Mouse (Mus musculus) adrenal gland, postnatal 10 days (tissue): ENCODE measurements around the gene Krt83. TPM values are rescaled to one million over a fixed set of nuclear protein-coding genes. Genes with fewer than 3 reads are reported as not detected.
A peak's percentile ranks its signal among the peaks of the same experiment; 100 is the strongest.
"Not testable (repeated sequence)": the region's sequence is repeated elsewhere in the genome, so short reads cannot be mapped to it uniquely, and the experiment has no call there.

Source experiments
- DNase-seq: peaks from one replicate; pipeline ENCODE4 v3.0.0; 2021; ENCODE audit warnings: mixed read lengths
- long read RNA-seq, 2 experiments: library from polyadenylated mRNA; stranded (forward); transcript quantifications; one replicate each; pipeline ENCODE4 v2.0.0; 2021
- total RNA-seq, 2 experiments: library from RNA; stranded (reverse); gene quantifications; 2 replicates each; pipeline ENCODE4 v1.2.3; 2021

Krt83 gene
- total RNA-seq: not detected
- long read RNA-seq, experiment 1: 0 reads
- long read RNA-seq, experiment 2: 0 reads

GRCm38 (mm10) chr15:101491431-101491830, at the start of gene Krt83:
Gene Krt83 (minus strand): TSS chr15:101491512.
- no peak for DNase-seq

- DNase-seq: no peak
Measured at GRCm38 (mm10) chr15:101538580-101538900, 47.2 kb upstream of the Krt83 start.

GRCm38 (mm10) chr15:101537864-101538579, 46.7 kb upstream of the Krt83 start:
- no peak for DNase-seq

DNA sequence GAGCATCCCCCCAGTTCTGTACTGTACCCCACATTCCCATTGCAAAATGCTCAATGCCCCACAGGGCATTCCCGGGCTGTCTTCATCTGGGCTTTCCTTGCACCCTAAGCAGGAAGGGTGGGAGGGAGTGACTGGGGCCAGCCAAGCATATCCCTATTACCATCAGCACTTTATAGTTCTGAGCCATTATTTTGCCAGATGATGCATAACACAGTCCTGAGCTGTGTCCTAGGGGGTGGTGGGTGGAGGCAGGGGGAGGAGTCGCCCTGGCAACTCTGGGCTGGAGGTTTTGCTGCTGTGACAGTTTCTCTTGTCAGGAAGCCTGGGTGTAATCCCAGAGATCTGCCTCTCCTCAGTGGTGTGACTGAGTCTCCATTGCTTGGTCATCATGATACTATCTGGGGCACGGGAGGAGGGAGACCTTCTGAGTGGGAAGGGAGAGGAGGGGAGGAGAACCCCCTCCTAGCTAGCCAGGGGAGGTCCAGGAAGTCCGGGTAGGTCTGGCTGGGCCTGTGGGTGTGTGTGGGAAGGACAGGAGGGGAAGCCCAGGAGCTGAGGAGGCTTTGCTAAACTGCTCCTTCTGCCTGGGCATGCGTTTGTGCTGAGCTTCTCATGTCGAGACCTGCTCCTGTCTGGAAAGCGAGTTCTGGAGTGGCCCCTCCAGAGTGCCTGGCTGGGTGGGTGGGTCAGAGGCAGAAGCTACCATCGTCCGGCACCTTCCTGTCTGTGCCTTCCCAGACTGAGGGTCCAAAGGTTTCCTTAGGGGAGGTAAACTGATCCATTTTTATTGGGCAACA, 44.9 kb upstream of the Krt83 start:
- no peak for DNase-seq

GRCm38 (mm10) chr15:101532720-101533119, 41.4 kb upstream of the Krt83 start, which contains the start of gene Krt84:
Gene Krt84 (minus strand): TSS chr15:101532820.
- DNase-seq: no peak

DNA sequence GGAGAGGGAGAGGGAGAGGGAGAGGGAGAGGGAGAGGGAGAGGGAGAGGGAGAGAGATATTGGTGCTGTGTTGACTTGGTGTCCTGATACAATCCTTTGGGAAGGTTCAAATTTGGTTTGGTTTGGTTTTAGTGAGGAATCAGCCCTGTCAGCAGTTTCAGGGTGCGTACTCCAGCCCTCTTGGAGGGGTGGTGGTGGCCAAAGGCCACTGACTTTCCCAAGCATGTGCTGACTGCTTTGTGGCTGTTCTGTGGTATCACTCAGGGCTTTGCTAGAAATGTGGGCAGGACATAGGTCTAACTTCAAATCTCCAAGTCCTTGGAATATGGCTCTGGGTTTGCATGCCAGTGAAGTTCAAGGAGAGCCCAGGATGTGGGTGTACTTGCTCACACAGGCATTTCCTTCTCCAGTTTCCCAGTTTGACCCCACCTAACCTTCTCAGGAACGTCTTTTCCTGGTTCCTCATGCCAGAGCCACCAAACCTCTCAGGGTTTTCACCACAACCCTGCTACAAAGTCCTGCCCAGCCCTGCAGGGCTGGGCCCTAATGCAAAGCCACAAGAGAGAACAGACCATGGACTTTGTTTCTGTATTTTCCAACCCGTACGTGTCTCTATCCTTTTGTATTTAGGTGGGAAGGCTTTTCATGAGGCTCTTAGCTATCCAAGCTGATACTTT, 31.4 kb upstream of the Krt83 start:
- DNase-seq: no peak

- DNase-seq: peak; percentile 86
Measured at GRCm38 (mm10) chr15:101519792-101520191, 28.5 kb upstream of the Krt83 start.

- not testable (repeated sequence) for DNase-seq
Measured at GRCm38 (mm10) chr15:101517161-101517560, 25.8 kb upstream of the Krt83 start, which contains the start of gene Gm49425. Gene Gm49425 (minus strand): TSS chr15:101517261.

- DNase-seq: no peak
Measured at GRCm38 (mm10) chr15:101508247-101508646, 16.9 kb upstream of the Krt83 start.

DNA sequence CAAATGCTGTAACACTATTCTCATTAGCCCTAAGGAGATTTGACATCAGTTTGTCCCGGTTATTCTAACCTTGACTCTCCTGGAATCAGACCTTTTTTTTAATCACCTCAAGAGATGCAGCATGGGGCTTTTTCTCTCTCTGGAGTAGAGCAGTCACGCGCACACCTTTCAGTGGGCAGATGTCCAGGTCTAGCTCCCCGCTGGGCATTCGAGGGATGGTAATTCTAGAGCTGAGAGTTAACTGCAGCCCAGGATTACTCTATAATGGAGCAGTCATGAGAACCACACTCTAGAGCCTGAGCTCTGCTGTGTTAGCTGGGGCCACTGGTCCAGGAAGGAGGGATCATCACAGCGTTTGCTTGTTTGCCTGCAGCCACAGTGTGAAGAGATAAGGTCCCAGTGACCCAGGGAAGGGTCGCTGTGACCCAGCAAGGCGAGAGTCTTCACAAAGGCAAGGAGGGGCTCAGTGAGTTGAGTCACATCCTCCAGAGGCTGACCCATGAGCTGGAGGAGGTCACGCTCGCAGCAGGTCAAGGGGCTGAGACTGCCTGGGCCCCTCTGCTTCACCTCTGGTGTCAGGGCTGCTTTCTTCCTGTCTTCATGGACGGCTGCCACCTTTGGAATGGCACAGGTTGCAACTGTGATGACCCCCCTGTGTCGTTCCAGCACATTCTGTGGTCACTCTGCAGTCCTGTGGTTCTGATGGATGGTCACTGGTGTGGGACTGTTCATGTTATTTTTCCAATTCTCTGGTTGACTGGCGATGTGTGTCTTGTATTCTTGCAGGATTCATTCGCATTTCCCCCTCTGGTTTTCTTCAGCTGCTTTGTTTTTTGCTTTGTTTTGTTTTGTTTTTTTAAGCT, 15.8 kb upstream of the Krt83 start:
- DNase-seq: no peak

GRCm38 (mm10) chr15:101497181-101497580, 5.9 kb upstream of the Krt83 start:
- DNase-seq: peak; percentile 77

GRCm38 (mm10) chr15:101495266-101495665, 4.0 kb upstream of the Krt83 start:
- no peak for DNase-seq

- no peak for DNase-seq
Measured at GRCm38 (mm10) chr15:101494203-101494602, 2.9 kb upstream of the Krt83 start.

- no peak for DNase-seq
Measured at GRCm38 (mm10) chr15:101493713-101494112, 2.4 kb upstream of the Krt83 start.

DNA sequence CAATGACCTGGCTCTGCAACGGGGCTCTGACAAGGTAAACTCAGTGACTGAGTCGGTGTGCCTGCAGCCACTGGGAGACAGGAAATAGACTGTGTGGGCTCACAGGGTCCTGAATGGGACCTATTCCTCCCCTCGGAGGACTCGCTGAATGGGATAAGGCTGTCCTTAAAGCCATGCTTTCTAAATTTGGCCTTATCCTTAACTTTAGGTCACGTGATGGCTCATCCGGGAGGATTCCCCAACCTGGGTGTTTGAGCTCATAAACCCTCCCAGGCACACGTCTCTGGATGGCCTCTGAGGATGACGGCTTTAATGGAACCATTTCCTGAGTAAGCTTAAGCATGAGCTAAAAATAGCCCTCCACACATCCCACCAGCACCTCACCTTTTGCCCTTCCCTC, 1.4 kb upstream of the Krt83 start:
- DNase-seq: no peak

GRCm38 (mm10) chr15:101485911-101486635, 5.2 kb downstream of the Krt83 start:
- no peak for DNase-seq

- no peak for DNase-seq
Measured at GRCm38 (mm10) chr15:101484939-101485338, 6.4 kb downstream of the Krt83 start.

- DNase-seq: no peak
Measured at GRCm38 (mm10) chr15:101483646-101484045, 7.7 kb downstream of the Krt83 start.

- no peak for DNase-seq
Measured at GRCm38 (mm10) chr15:101482056-101482455, 9.3 kb downstream of the Krt83 start.

DNA sequence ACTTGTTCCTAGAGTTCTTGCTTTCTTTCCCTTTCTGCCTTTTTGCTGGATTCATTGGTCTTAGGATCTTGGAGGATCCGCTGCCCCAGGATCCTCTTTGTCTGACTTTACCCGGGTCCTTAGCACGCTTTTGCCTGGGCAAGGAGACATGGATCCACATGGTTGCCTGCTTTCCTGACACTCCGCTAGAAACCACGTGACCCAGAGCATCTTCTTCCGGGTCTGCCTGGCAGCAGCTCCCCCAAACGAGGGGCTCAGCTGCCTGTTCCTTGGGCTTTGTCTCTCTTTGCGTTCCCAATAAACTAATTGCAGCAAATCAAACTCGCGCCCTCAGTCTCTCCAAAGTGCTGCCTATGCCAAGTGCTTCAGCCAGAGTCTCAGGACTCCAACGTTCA, 11.6 kb downstream of the Krt83 start:
- no peak for DNase-seq

- peak; percentile 61 for DNase-seq
Measured at GRCm38 (mm10) chr15:101479007-101479665, 12.2 kb downstream of the Krt83 start.
